Mouse (Mus musculus) E14TG2a.4 (cell line): ENCODE measurements around the gene Zfp606.

Experiments used
- CTCF ChIP-seq: conservative IDR thresholded peaks from 2 replicates; pipeline ENCODE4 v1.5.1; 2014; ENCODE audit warnings: low read length
- NANOG ChIP-seq: IDR thresholded peaks from 2 replicates; pipeline ENCODE4 v1.6.1; 2014; ENCODE audit warnings: borderline replicate concordance, low read length, mixed read lengths
- POU5F1 ChIP-seq: IDR thresholded peaks from 2 replicates; pipeline ENCODE4 v1.6.1; 2014; ENCODE audit warnings: low read length, borderline replicate concordance

- TF ChIP-seq CTCF (no peak), NANOG (no peak), POU5F1 (no peak)
Observed at GRCm38 (mm10) chr7:12479525-12479924, 1.4 kb downstream of the Zfp606 start.
